In the genomic region with DNA sequence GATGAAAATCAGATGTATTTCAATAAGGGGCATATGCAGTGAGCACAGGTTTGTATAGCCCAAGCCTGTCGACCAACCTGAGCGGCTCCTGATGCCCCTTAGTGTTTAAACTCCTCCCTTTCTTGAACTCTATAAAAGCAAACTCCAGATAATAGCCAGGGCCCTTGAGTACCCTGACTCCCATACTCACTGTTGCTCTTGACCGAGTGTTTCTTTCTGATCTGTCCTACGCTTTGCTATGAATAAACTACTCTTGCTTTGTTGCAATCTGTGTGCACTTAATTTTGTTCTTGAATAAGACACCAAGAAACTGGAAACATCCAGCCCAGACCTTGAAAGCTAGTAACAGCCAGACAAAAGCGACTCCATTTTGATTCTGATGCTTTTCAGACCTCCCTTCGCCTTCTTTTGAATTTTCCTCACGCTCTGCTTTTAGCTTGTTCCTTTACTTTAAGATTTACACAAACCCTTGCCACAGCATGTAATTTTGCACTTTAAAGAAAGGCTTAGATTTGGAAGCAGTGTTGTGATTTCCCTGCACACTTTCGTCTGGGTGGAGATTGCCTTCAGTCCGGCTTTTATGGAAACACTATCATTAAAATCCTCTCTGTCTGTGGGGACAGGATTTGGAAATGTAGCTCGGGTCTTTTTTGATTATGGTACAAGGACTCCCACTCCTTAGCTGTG, we compare ENCODE assay signal across 23 mouse cellular contexts.
DNase-seq lines count a peak whose midpoint lies in the region; ATAC-seq and TF ChIP-seq lines count a peak whose summit lies in the region.
"Had no signal": no experiment of that assay in that cellular context is flagged by ENCODE, and none has a peak within 500 bp of the region (broad histone marks: within the 10 kb centered on the region; RNA-seq: fewer than 3 reads in every experiment).

No protein-coding gene starts in this region.

- ATAC-seq in forebrain, embryonic 11.5 days (replicated peaks; ENCODE audit: low FRiP score) = 0 out of 2 replicates have a peak, but pooled peaks have one; percentile 39
- 0 out of 2 replicates have a peak, but pooled peaks have one; percentile 12 for ATAC-seq in midbrain, embryonic 12.5 days (ENCODE audit: low FRiP score, low read depth)
- no peak for ATAC-seq in midbrain, postnatal 0 days (ENCODE audit: low FRiP score)
- ATAC-seq in forebrain, embryonic 16.5 days = peak; percentile 56
- ATAC-seq: activated CD4-positive, CD25-positive, alpha-beta regulatory T cell, adult 4 months; intestine, postnatal 0 days had no signal

- H3K4me1 ChIP-seq in forebrain, embryonic 11.5 days (replicated peaks; ENCODE audit: control insufficient read depth, insufficient read depth, low read length) = no peaks in the 10 kb centered on the region
- H3K4me1 ChIP-seq in forebrain, embryonic 10.5 days = no peaks in the 10 kb centered on the region
- no peaks in the 10 kb centered on the region for H3K4me1 ChIP-seq in midbrain, embryonic 12.5 days
- no peaks in the 10 kb centered on the region for H3K4me1 ChIP-seq in midbrain, postnatal 0 days (ENCODE audit: insufficient read depth, low read length)
- peaks cover 8% of the 10 kb centered on the region; the same call in 1 of the 2 replicates for H3K4me1 ChIP-seq in forebrain, embryonic 16.5 days (replicated peaks; ENCODE audit: control insufficient read depth, insufficient read depth, low read length)
- H3K4me1 ChIP-seq: embryonic facial prominence, embryonic 12.5 days; heart, embryonic 13.5 days; hindbrain, embryonic 15.5 days had no signal

- H3K9ac ChIP-seq in forebrain, embryonic 11.5 days (ENCODE audit: low read length) = no peak overlapping the region
- no peak overlapping the region for H3K9ac ChIP-seq in midbrain, embryonic 12.5 days (replicated peaks)
- H3K9ac ChIP-seq in midbrain, postnatal 0 days (replicated peaks; ENCODE audit: low read length, poor library complexity, severe bottlenecking) = no peak overlapping the region
- no peak overlapping the region for H3K9ac ChIP-seq in forebrain, embryonic 16.5 days (replicated peaks; ENCODE audit: low read depth, low read length)
- H3K9ac ChIP-seq: embryonic facial prominence, embryonic 12.5 days; heart, embryonic 13.5 days; hindbrain, embryonic 15.5 days had no signal

- 61% methylated on average over 10 of the region's 10 CpGs for WGBS in forebrain, embryonic 11.5 days
- WGBS in forebrain, embryonic 10.5 days = 83% methylated on average over 10 of the region's 10 CpGs
- WGBS in midbrain, embryonic 12.5 days = 64% methylated on average over 10 of the region's 10 CpGs
- 49% methylated on average over 10 of the region's 10 CpGs for WGBS in midbrain, postnatal 0 days
- 32% methylated on average over 10 of the region's 10 CpGs for WGBS in forebrain, embryonic 16.5 days

- no peaks in the 10 kb centered on the region for H3K9me3 ChIP-seq in forebrain, embryonic 11.5 days (ENCODE audit: control insufficient read depth, low read length)
- H3K9me3 ChIP-seq in forebrain, embryonic 10.5 days = no peaks in the 10 kb centered on the region
- no peaks in the 10 kb centered on the region for H3K9me3 ChIP-seq in midbrain, embryonic 12.5 days
- no peaks in the 10 kb centered on the region for H3K9me3 ChIP-seq in midbrain, postnatal 0 days (ENCODE audit: low read length)
- H3K9me3 ChIP-seq in forebrain, embryonic 16.5 days (ENCODE audit: control insufficient read depth, low read length) = no peaks in the 10 kb centered on the region
- H3K9me3 ChIP-seq: embryonic facial prominence, embryonic 12.5 days; heart, embryonic 13.5 days; hindbrain, embryonic 15.5 days had no signal

- H3K27me3 ChIP-seq in forebrain, embryonic 11.5 days (ENCODE audit: control insufficient read depth, insufficient read depth, low read length) = no peaks in the 10 kb centered on the region
- no peaks in the 10 kb centered on the region for H3K27me3 ChIP-seq in forebrain, embryonic 10.5 days (ENCODE audit: poor library complexity, severe bottlenecking)
- H3K27me3 ChIP-seq in midbrain, embryonic 12.5 days = no peaks in the 10 kb centered on the region
- no peaks in the 10 kb centered on the region for H3K27me3 ChIP-seq in midbrain, postnatal 0 days (ENCODE audit: insufficient read depth, low read length)
- H3K27me3 ChIP-seq in forebrain, embryonic 16.5 days (replicated peaks; ENCODE audit: control insufficient read depth, insufficient read depth, low read length) = no peaks in the 10 kb centered on the region
- H3K27me3 ChIP-seq: CH12.LX; embryonic facial prominence, embryonic 12.5 days; heart, embryonic 13.5 days; hindbrain, embryonic 15.5 days had no signal

- H3K4me2 ChIP-seq in forebrain, embryonic 11.5 days (ENCODE audit: low read depth, low read length, severe bottlenecking) = no peak overlapping the region
- no peak overlapping the region for H3K4me2 ChIP-seq in midbrain, embryonic 12.5 days (replicated peaks)
- H3K4me2 ChIP-seq in midbrain, postnatal 0 days (ENCODE audit: low read depth, low read length, poor library complexity, severe bottlenecking) = no peak overlapping the region
- no peak overlapping the region for H3K4me2 ChIP-seq in forebrain, embryonic 16.5 days (ENCODE audit: low read length)
- H3K4me2 ChIP-seq: embryonic facial prominence, embryonic 12.5 days; heart, embryonic 13.5 days; hindbrain, embryonic 15.5 days had no signal

- H3K27ac ChIP-seq in forebrain, embryonic 11.5 days (ENCODE audit: low read depth, low read length) = no peak overlapping the region
- no peak overlapping the region for H3K27ac ChIP-seq in forebrain, embryonic 10.5 days
- H3K27ac ChIP-seq in midbrain, embryonic 12.5 days (replicated peaks) = no peak overlapping the region
- H3K27ac ChIP-seq in midbrain, postnatal 0 days (ENCODE audit: low read depth, low read length) = no peak overlapping the region
- peak overlapping the region; percentile 21; the same call in 1 of the 2 replicates for H3K27ac ChIP-seq in forebrain, embryonic 16.5 days (ENCODE audit: low read length)
- H3K27ac ChIP-seq: embryonic facial prominence, embryonic 12.5 days; heart, embryonic 13.5 days; hindbrain, embryonic 15.5 days had no signal

- no peak for DNase-seq in forebrain, embryonic 11.5 days (ENCODE audit: low spot score)
- no peak for DNase-seq in forebrain, embryonic 10.5 days (ENCODE audit: extremely low spot score, low spot score)
- DNase-seq in midbrain, postnatal 0 days (ENCODE audit: low spot score) = no peak
- DNase-seq in ZHBTc4 (ENCODE audit: low read depth, low spot score) = peak; percentile 73
- no peak for DNase-seq in thymus, postnatal 4 days
- no peak for DNase-seq in kidney, postnatal 25 days
- DNase-seq: adrenal gland, postnatal 25 days; cerebellum, adult 11 months; cerebellum, adult 8-10 months; cerebellum, postnatal 14 days; embryo, embryonic 11 days; gastrocnemius, postnatal 14 days; heart, postnatal 36 days; kidney, adult 8-10 months had no signal

- H3K4me3 ChIP-seq in forebrain, embryonic 11.5 days (ENCODE audit: low read depth, low read length) = no peak overlapping the region
- no peak overlapping the region for H3K4me3 ChIP-seq in forebrain, embryonic 10.5 days
- H3K4me3 ChIP-seq in midbrain, embryonic 12.5 days = no peak overlapping the region
- no peak overlapping the region for H3K4me3 ChIP-seq in midbrain, postnatal 0 days (ENCODE audit: low read depth, low read length)
- H3K4me3 ChIP-seq in forebrain, embryonic 16.5 days (replicated peaks; ENCODE audit: low read length) = no peak overlapping the region
- H3K4me3 ChIP-seq: embryonic facial prominence, embryonic 12.5 days; heart, embryonic 13.5 days; hindbrain, embryonic 15.5 days had no signal

- H3K36me3 ChIP-seq in forebrain, embryonic 11.5 days (ENCODE audit: control insufficient read depth, insufficient read depth, low read length) = no peaks in the 10 kb centered on the region
- no peaks in the 10 kb centered on the region for H3K36me3 ChIP-seq in forebrain, embryonic 10.5 days (replicated peaks)
- no peaks in the 10 kb centered on the region for H3K36me3 ChIP-seq in midbrain, embryonic 12.5 days
- H3K36me3 ChIP-seq in midbrain, postnatal 0 days (ENCODE audit: insufficient read depth, low read length) = no peaks in the 10 kb centered on the region
- no peaks in the 10 kb centered on the region for H3K36me3 ChIP-seq in forebrain, embryonic 16.5 days (ENCODE audit: control insufficient read depth, insufficient read depth)
- H3K36me3 ChIP-seq: embryonic facial prominence, embryonic 12.5 days; G1E; heart, embryonic 13.5 days; hindbrain, embryonic 15.5 days had no signal

- no peak for TF ChIP-seq CTCF in midbrain, postnatal 0 days (IDR thresholded peaks at IDR 0.05)
